Mouse (Mus musculus): ENCODE measurements around the gene Cdkn2a.

Cdkn2a gene

GRCm38 (mm10) chr4:89294486-89295440 is at the start of gene Cdkn2a:
Cdkn2a (minus strand) TSS chr4:89294653.
- peak; percentile 37 for DNase-seq (ENCODE audit: low read depth)

- no peak for DNase-seq (ENCODE audit: low read depth)
Measured at GRCm38 (mm10) chr4:89313461-89313860, 19.0 kb upstream of the Cdkn2a start.

- peak; percentile 84 for DNase-seq (ENCODE audit: low read depth)
Measured at GRCm38 (mm10) chr4:89310491-89311254, 16.2 kb upstream of the Cdkn2a start, which contains the start of gene Cdkn2b. Cdkn2b (minus strand) TSS chr4:89311039.

- no peak for DNase-seq (ENCODE audit: low read depth)
Measured at GRCm38 (mm10) chr4:89309996-89310395, 15.5 kb upstream of the Cdkn2a start.

- no peak for DNase-seq (ENCODE audit: low read depth)
Measured at GRCm38 (mm10) chr4:89308001-89308400, 13.5 kb upstream of the Cdkn2a start.

- DNase-seq (ENCODE audit: low read depth), result no peak
Measured at GRCm38 (mm10) chr4:89306798-89307365, 12.4 kb upstream of the Cdkn2a start.

- no peak for DNase-seq (ENCODE audit: low read depth)
Measured at GRCm38 (mm10) chr4:89305691-89306090, 11.2 kb upstream of the Cdkn2a start.

- DNase-seq (ENCODE audit: low read depth), result no peak
Measured at GRCm38 (mm10) chr4:89303281-89303995, 9.0 kb upstream of the Cdkn2a start.

GRCm38 (mm10) chr4:89302129-89302528 is 7.7 kb upstream of the Cdkn2a start:
- DNase-seq (ENCODE audit: low read depth), result no peak

- DNase-seq (ENCODE audit: low read depth), result no peak
Measured at GRCm38 (mm10) chr4:89299721-89300120, 5.3 kb upstream of the Cdkn2a start.

GRCm38 (mm10) chr4:89295441-89296220 is 1.2 kb upstream of the Cdkn2a start:
- DNase-seq (ENCODE audit: low read depth), result no peak

- DNase-seq (ENCODE audit: low read depth), result no peak
Measured at GRCm38 (mm10) chr4:89294091-89294485, 365 bp downstream of the Cdkn2a start.

- no peak for DNase-seq (ENCODE audit: low read depth)
Measured at GRCm38 (mm10) chr4:89293516-89293915, 937 bp downstream of the Cdkn2a start.

GRCm38 (mm10) chr4:89289028-89289427 is 5.4 kb downstream of the Cdkn2a start:
- no peak for DNase-seq (ENCODE audit: low read depth)

- no peak for DNase-seq (ENCODE audit: low read depth)
Measured at GRCm38 (mm10) chr4:89286566-89286965, 7.9 kb downstream of the Cdkn2a start.

- DNase-seq (ENCODE audit: low read depth), result no peak
Measured at GRCm38 (mm10) chr4:89285688-89286087, 8.8 kb downstream of the Cdkn2a start.

GRCm38 (mm10) chr4:89282661-89283060 is 11.8 kb downstream of the Cdkn2a start:
- DNase-seq (ENCODE audit: low read depth), result no peak

GRCm38 (mm10) chr4:89282036-89282566 is 12.4 kb downstream of the Cdkn2a start:
- no peak for DNase-seq (ENCODE audit: low read depth)

GRCm38 (mm10) chr4:89281236-89281635 is 13.2 kb downstream of the Cdkn2a start:
- DNase-seq (ENCODE audit: low read depth), result no peak

GRCm38 (mm10) chr4:89279641-89280040 is 14.8 kb downstream of the Cdkn2a start:
- DNase-seq (ENCODE audit: low read depth), result no peak

All from naive thymus-derived CD4-positive, alpha-beta T cell, adult 2 months (primary cell).